Mouse (Mus musculus) natural killer cell, adult 2 months (primary cell): Measurements from ENCODE around the gene Akr1b8.
"Not testable (repeated sequence)": the region's sequence is repeated elsewhere in the genome, so short reads cannot be mapped to it uniquely, and the experiment has no call there.

Experiments
- DNase-seq, 2 experiments: peaks; one replicate each; pipeline ENCODE4 v3.0.0; 2022; ENCODE audit warnings: low spot score in 2 of 2

Akr1b8 gene

DNA sequence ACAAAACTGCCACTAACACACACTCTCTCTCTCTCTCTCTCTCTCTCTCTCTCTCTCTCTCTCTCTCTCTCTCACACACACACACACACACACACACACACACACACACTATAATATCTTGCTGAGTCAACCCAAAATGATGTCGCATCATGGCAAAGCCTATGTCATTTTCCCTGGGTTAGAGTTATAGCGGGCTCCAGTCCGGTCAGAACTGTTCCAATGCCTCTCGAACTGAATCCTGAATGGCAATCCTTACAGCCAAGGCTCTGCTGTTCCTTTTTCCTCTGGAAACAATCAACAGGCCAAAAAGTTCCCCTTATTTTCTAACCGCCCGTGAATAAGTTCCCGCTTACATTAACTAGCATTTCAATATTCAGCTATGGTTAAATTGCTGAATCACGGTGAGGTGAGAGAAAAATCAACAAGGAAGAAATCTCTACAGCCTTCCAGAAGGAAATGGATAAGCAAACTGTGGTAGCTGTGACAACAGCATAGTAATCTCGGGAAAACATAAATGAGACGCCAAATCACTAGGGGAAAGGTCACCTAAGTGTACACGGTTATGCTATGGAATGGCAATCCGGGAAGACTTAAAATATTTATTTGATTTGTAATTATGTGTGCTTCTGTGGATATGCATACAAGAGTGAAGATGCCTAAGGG, 3.8 kb upstream of the Akr1b8 start:
- no peak for DNase-seq

GRCm38 (mm10) chr6:34351481-34351880, 2.4 kb upstream of the Akr1b8 start:
- DNase-seq: not testable (repeated sequence)

- DNase-seq: no peak
Observed at GRCm38 (mm10) chr6:34352401-34352800, 1.5 kb upstream of the Akr1b8 start.

DNA sequence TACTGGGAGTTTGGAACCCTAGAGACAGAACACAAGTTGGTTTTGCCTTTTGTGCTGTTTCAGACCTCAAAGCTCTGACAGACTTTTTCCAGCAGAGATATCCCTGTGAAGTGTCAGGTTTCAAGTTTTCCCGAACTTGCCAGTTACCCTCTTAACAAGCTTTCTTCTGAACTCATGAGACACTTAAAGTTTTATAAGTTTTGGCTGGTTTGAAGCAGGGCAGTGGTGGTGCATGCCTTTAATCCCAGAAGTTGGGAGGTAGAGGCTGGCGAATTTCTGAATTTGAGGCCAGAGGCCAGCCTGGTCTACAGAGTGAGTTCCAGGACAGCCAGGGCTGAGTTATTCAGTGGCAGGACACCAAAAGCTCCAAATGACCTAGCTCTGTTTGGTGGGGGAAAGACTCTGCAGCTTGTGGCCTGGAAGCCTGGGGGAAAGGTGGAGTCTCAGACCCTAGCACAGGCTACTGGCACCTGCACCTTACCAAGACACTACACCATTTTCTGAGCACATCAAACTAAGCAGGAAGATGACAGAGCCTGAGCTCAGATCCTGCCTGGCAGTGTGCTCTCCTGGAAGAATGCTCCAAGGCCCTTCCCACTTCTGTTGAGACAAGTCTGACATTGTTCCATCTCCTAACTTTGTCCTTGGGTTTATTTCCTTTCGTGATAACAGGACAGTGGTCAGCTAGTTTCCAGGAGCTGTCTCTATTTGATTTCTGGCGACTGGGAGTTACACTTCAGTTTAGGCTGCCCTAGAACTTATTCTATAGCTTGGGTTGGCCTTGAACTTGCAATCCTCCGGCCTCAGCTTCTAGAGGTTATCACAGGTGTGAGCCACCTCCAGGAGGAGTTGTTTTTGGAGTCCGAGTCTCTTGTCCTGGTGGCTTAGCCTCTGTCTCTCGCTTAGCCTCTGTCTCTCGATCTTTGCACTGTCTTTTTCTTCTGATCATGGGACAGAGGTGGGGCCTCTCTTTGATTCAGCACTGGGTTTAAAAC, 732 bp downstream of the Akr1b8 start:
- no peak for DNase-seq

- DNase-seq: no peak
Observed at GRCm38 (mm10) chr6:34355349-34355747, 1.4 kb downstream of the Akr1b8 start.

GRCm38 (mm10) chr6:34355841-34356240, 1.9 kb downstream of the Akr1b8 start:
- DNase-seq: no peak

DNA sequence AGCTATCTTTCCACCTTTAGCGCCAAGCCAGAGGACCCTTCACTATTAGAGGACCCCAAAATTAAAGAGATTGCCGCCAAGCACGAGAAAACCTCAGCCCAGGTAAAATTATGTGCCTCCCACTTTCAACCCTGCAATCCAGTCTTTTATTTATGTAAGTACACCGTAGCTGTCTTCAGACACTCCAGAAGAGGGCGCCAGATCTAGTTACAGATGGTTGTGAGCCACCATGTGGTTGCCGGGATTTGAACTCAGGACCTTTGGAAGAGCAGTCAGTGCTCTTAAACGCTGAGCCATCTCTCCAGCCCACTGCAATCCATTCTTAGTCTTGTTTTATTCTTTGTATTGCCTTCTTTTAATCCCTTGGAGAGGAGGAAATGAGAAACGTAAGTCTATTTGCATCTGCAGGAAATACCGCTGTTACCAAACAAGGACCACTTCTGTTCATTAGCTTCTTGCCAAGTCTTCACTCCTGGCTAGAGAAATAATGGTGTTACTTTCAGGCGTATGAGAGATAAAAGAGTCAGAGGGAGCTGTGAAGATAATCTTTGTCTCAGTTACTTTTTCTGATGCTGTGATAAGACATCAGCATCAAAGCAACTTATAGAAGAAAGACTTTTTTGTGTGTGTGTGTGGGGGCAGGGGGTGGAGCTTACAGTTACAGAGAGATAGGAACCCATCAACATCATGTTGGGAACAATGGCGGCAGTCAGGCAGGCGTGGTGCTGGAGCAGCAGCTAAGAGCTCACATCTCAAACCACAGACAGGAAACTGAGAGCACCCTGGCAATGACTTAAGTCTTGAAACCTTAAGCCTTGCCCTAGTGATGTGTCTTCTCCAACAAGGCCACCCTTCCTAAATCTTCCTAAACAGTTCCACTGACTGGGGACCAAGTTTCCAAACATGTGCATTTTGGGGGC, 10.6 kb downstream of the Akr1b8 start:
- no peak for DNase-seq

DNA sequence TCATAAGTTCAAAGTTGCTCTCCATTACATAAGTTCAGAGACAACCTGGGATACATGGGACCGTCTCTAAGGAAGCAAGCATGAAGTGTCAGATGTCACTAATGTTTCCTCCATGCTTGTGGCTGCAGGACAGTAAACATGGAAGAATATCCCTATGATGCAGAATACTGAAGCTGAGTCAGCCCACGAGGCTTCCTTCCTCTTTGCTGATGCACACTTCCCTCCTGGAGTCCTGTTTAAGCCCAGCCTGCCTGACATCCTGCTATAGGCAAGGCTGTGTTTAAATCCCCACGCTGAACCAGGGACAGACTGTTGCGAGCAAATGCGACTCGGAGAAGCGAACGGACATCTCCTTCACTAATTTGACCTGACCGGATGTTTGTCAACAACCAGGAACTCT, 14.1 kb downstream of the Akr1b8 start:
- DNase-seq: no peak

- no peak for DNase-seq
Observed at GRCm38 (mm10) chr6:34370081-34370480, 16.2 kb downstream of the Akr1b8 start.

GRCm38 (mm10) chr6:34371700-34372351, 17.9 kb downstream of the Akr1b8 start:
- DNase-seq: peak; percentile 71 to 83

DNA sequence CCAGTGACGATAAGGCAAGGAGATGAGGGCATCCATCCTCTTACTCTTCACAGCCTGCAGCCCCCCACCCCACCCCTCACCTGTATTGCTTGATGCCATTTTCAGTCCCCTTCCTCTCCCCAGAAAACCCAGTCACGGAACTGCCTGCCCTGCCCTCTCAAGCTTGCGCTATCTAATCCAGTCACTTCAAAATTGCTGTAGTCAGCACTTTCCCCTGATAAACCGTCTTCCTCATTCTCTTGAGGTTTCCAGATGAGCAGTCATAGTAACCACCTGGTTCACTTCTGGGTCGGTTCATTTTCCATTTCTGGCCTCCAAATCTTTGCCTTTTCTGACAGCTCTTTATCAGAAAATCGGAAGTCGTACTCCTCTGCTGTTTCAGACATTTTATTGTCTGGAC, 19.9 kb downstream of the Akr1b8 start:
- DNase-seq: no peak

- DNase-seq: not testable (repeated sequence)
Observed at GRCm38 (mm10) chr6:34375888-34376287, 22.0 kb downstream of the Akr1b8 start.

DNA sequence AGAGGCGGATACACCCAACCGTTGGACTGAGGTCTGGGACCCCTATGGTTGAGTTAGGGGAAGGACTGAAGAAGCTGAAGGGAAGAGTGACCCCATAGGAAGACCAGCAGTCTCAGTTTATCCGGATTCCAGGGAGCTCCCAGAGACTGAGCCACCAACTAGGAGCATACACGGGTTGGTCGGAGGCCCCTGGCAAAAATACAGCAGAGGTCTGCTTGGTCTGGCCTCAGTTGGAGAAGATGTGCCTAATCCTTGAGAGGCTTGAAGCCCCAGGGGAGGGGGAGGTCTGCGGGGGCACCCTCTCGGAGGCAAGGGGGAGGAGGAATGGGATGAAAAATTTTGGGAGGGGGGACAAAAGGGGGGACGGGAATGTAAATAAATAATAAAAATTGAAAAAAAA, 29.5 kb downstream of the Akr1b8 start:
- no peak for DNase-seq

DNA sequence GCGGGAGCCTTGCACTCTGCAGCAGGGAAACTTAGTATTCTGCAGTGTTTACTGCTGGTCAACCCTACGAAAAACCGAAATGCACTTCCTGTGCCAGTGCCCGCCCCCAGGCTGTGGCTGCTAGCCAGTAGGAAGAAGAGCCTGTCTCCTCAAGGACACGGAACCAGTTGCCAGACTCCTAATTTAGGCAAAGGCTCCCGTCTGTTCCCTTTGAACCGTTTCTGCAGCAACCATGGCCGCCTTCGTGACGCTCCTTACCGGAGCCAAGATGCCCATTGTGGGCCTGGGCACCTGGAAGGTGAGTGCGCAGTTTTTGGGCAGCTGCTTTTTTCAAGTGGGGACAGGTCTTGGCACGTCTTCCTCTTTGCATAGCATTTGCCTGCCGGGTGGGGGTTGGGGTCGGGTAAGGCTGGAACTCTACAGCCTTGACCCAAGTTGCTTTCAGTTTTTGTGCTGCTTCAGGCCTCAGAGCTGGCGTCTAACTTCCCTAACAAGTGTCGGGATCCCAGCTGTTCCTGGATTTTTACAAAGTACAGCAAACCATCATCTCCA, 30.3 kb downstream of the Akr1b8 start, which contains the start of gene Akr1b10:
Akr1b10 (plus strand) TSS at position 109 of the 552 bp plus-strand sequence.
- DNase-seq: peak; percentile 38 to 53

DNA sequence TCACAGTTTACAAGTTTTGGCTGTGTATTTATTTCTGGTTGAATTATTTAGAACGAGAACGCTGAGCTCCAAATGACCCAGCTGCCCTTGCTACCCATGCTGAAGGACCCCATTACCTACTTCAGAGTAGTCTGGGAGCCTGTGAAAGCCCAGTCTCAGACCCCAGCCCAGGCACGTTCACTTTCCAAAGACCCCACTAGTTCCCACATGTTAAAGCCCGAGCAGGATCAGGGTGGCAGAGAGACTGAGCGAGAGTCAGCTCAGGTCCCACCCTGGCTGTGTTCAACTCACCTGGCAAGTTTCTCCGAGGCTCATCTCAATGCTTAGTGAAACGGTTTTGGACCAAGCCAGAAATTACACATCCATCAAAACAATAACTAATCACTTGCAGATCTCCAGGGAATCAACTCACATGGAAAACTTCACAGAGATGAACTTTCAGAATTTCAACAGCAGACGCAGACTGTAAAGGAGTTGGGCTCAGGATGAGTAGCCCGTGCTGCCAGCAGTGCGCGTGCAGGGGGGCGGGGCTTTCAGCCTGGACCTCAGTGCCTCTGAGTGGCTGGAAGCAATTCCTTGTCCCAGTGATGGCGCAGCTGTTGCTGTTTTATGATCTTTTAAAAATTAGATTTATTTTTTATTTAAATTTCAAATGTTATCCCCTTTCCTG, 30.9 kb downstream of the Akr1b8 start:
- peak in 1 of 2 experiments; percentile 14 for DNase-seq

DNA sequence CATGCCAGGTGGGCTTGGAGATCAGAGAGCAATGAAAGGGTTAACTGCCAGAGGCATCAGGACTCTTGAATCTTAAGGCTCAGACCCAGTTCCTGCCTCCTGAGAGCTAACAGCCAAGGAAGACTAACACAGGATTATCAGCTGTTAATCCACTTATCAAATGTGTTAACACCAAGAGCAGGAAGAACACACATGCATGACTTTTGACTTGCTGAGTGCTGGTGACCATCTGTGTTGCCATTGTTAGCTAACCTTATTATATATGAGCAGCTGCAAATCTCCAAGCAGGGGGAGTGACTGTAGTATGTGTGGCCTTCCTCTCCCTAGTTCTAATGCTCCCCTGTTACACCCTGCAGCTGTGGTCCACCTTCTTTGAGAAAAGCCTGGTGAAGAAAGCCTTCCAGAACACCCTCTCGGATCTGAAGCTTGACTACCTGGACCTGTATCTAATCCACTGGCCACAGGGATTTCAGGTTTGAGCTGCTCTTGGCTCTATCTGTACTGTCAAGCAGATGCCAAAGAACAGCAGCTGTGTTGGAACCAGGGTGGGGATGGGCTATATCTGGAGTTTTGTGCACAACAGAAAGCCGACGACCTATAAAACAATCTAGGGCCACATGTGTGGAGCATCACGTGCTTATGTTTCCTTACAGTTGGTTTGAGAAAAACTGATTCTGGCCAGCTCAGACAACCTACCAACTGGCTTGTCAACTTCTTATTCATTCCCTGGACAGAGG, 34.7 kb downstream of the Akr1b8 start:
- DNase-seq: no peak

DNA sequence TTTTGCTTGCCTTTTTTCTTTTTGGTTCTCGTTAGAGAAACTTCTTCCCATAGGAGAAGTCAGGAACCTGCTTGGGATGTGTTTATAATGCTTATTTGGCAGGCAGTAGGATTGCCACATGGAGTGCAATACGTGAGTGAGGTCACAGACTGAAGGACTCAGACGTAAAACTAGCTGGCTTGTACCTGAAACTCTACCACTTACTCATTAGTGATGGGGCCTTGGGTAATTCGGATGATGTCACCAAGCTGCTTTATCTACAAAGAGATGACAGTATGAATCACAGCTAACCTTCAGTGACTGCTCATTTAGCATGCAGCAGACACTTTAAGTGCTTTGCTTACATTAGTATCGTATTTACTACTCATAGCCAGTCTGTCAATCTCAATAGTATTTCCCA, 42.0 kb downstream of the Akr1b8 start:
- DNase-seq: no peak

DNA sequence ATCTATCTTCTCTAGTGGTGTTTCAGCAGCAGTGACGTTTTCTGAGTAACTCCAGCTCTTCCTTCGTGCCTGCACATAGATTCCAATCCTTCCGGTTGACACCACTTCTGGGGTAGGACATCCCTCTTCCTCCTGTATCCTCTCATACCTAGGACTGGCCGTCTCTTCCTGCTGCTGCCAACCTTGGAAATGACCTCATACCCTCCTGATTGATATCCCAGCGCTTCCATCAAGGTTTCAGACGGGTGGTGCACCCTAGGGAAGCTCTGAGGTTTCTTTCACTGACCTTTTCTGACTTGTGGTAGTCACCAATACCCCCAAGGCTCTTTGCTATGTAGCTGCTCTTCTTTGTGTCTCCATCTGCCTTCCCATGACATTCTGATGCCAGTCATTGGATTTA, 44.5 kb downstream of the Akr1b8 start:
- no peak for DNase-seq

GRCm38 (mm10) chr6:34399606-34400220, 45.8 kb downstream of the Akr1b8 start:
- DNase-seq: no peak
